Mouse (Mus musculus) ZHBTc4 (cell line): ENCODE data around the gene Krtap10-4.
"Not testable (repeated sequence)": the region's sequence is repeated elsewhere in the genome, so short reads cannot be mapped to it uniquely, and the experiment has no call there.

Experiments used
- DNase-seq: peaks from one replicate; pipeline ENCODE4 v3.0.0-alpha.2; 2011; ENCODE audit warnings: low read depth, low spot score

Gene Krtap10-4

GRCm38 (mm10) chr10:77826951-77827350, at the start of gene Krtap10-4:
TSS of gene Krtap10-4 (minus strand) at chr10:77827095.
- DNase-seq, result no peak

- no peak for DNase-seq
Observed at GRCm38 (mm10) chr10:77869651-77870050, 42.8 kb upstream of the Krtap10-4 start.

- DNase-seq, result no peak
Observed at GRCm38 (mm10) chr10:77867546-77867945, 40.7 kb upstream of the Krtap10-4 start.

GRCm38 (mm10) chr10:77864762-77865143, 37.9 kb upstream of the Krtap10-4 start:
- DNase-seq, result no peak

- peak; percentile 87 for DNase-seq
Observed at GRCm38 (mm10) chr10:77864067-77864761, 37.3 kb upstream of the Krtap10-4 start.

GRCm38 (mm10) chr10:77861675-77862074, 34.8 kb upstream of the Krtap10-4 start, which contains the start of gene Gm3285:
TSS of gene Gm3285 (plus strand) at chr10:77861975.
- DNase-seq, result no peak

GRCm38 (mm10) chr10:77852559-77852958, 25.7 kb upstream of the Krtap10-4 start, which contains the start of gene Gm10318:
TSS of gene Gm10318 (plus strand) at chr10:77852859.
- DNase-seq, result no peak

GRCm38 (mm10) chr10:77847538-77847937, 20.6 kb upstream of the Krtap10-4 start:
- DNase-seq, result no peak

GRCm38 (mm10) chr10:77846961-77847360, 20.1 kb upstream of the Krtap10-4 start:
- DNase-seq, result no peak

- no peak for DNase-seq
Observed at GRCm38 (mm10) chr10:77846503-77846902, 19.6 kb upstream of the Krtap10-4 start, which contains the start of gene Gm36176. TSS of gene Gm36176 (plus strand) at chr10:77846803.

GRCm38 (mm10) chr10:77839006-77839405, 12.1 kb upstream of the Krtap10-4 start:
- DNase-seq, result no peak

GRCm38 (mm10) chr10:77835647-77836046, 8.8 kb upstream of the Krtap10-4 start, which contains the start of gene Krtap10-10:
TSS of gene Krtap10-10 (plus strand) at chr10:77835947.
- no peak for DNase-seq

GRCm38 (mm10) chr10:77819203-77819602, 7.7 kb downstream of the Krtap10-4 start:
- no peak for DNase-seq

GRCm38 (mm10) chr10:77818523-77818922, 8.4 kb downstream of the Krtap10-4 start:
- no peak for DNase-seq

GRCm38 (mm10) chr10:77815514-77815913, 11.4 kb downstream of the Krtap10-4 start:
- peak; percentile 52 for DNase-seq

- no peak for DNase-seq
Observed at GRCm38 (mm10) chr10:77814382-77814781, 12.5 kb downstream of the Krtap10-4 start, which contains the start of gene Gm2696. TSS of gene Gm2696 (plus strand) at chr10:77814682.

GRCm38 (mm10) chr10:77811743-77812142, 15.2 kb downstream of the Krtap10-4 start, which contains the start of gene Gm9507:
TSS of gene Gm9507 (minus strand) at chr10:77811843.
- no peak for DNase-seq

GRCm38 (mm10) chr10:77804095-77804494, 22.8 kb downstream of the Krtap10-4 start:
- DNase-seq, result no peak

- no peak for DNase-seq
Observed at GRCm38 (mm10) chr10:77798921-77799508, 27.9 kb downstream of the Krtap10-4 start, which contains the start of gene Gm19668. TSS of gene Gm19668 (minus strand) at chr10:77799133.

GRCm38 (mm10) chr10:77798164-77798920, 28.6 kb downstream of the Krtap10-4 start:
- DNase-seq, result not testable (repeated sequence)

GRCm38 (mm10) chr10:77797677-77798076, 29.2 kb downstream of the Krtap10-4 start:
- DNase-seq, result no peak

GRCm38 (mm10) chr10:77794976-77795375, 31.9 kb downstream of the Krtap10-4 start, which contains the start of gene Gm9639:
TSS of gene Gm9639 (minus strand) at chr10:77795076.
- DNase-seq, result no peak
